Mouse (Mus musculus) left cerebral cortex, adult 9 months (tissue): Measurements from ENCODE around the gene Ildr1.
A peak's percentile ranks its signal among the peaks of the same experiment; 100 is the strongest.

Experiments used
- DNase-seq, 2 experiments: peaks; one replicate each; pipeline ENCODE4 v3.0.0; 2022; ENCODE audit warnings: low spot score in 2 of 2

Gene Ildr1

DNA sequence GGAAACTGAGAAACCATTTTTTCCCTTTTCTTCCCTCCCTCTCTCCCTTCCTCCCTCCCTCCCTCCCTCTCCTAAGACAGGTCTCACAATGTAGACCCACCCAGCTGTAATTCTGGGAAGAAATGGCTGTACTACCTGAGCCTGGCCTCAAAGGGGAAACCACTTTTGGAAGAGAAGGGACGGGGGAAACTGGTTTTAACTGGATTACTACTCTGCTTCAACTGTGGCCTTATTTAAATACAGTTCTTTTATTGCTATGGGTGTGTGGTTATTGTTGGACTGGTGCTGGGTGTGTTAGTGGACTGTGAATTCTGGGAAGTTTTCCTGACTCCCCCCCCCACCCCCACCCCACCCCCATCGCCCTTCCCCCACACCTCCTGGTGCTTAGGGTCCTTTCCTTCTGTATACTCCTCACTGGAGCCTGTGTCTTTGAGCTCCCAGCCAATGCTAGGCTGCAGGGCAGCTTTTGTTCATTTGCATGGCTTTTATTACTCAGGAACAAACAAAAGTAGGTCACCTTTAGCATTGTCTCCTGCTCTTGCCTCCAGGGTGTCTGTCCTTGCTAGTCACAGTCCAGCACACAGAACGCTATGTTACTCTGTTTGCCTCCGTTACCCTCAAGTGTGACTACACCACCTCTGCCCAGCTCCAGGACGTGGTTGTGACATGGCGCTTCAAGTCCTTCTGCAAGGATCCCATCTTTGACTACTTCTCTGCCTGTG is 14.1 kb downstream of the Ildr1 start:
- no peak for DNase-seq

DNA sequence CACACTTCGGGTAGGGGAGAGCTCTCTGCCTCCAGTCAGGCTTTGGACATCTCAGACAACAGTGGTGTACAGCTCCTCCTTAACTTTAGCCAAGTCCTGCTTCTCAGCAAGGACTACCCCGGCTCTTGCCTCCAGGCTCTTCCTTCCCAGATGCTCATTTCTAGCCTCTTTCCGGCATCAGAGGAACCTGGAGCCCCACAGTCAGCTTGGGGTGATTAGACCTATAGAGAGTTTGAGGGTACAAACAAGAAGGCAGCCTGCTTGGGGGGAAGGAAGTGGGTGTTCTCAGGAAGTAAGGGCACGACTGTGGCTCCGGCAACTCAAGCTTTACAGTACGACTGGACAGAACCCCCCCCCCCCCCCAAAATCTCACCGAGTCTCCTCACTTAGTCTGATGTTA is 15.0 kb downstream of the Ildr1 start:
- DNase-seq = no peak

DNA sequence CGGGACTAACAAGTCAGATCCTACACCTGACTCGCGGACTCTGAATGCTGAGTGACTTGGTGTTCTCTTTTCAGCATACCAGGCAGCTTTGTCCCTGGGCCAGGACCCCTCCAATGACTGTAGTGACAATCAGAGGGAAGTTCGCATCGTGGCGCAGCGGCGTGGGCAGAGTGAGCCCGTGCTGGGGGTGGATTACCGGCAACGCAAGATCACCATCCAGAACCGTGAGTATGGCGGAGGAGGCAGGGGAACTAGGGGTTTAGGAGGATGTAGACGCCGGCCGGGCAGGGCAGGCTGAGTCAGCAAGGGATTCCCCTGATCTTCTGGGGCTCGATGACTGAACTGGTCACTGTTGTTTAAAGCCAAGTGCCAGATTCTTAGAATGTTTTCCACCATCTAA is 15.6 kb downstream of the Ildr1 start:
- DNase-seq = no peak

DNA sequence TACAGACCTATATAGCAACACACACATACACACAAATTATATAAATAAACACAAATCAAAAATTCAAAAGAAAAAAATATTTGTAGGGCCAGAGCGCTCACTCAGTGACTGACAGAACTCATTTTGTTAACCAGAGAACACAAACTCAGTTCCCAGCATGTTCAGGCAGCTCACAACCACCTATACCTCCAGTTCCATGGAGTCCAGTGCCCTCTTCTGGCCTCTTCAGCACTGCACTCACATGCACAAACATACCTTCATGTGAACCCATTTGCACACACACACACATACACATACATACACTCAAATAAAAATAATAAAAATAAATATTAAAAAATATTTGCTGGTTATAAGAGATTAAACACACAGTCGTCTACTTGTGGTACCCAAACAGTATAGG is 17.0 kb downstream of the Ildr1 start:
- no peak for DNase-seq

DNA sequence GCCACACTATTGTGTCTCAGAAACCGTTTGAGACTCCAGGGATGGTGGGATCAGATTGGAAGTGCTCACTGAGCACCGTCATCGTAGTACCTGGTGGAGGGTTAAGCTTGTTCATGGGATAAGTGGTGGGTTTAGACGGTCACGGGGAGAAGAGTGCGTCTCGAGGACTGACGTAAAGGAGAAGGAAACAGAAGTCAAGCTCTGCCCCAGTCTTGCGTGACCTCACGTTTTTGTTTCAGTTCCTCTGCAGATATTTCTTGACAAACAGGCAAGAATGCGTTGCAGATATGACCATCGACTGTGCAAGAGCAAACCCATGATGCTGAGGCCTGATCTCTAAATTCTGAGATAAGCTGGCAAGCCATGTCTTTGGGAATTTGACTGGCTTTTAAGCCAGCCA is 18.0 kb downstream of the Ildr1 start:
- DNase-seq = no peak

DNA sequence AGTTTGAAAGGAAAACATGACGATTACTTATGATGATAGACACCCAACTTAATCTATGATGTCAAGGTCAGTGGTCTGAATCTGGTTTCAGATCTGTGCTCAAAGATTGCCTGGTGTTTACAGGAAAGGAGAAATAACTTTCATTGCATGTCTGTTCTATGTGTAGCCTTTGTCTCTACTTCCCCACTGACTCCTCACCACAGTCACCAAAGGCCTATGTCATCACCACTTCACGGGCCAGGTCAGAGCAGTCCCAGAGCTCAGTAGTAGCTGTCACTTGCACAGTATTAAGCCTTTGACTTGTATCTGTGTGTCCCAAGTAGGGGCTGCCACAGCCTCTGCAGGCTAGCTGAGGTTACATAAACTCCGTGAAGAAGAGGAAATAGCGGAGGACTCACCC is 23.7 kb downstream of the Ildr1 start:
- DNase-seq = no peak

DNA sequence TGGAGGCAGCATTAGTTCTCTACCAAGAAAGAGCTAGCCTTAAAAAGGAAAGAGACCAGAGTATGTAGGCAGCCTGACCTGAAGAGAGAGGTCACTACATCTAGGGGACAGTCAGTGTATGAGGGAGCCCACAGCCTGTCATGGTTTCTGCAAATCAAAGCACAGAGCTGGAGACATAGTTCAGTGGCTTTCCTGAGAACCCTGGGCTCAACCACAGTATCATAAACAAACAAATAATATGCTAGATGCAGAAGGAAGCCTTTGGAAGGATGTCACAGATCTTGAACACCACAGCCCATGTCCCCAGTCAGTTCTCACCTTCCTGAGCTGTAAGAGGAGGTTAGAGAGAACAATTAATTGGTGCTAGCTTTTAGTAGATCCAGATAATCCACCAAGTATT is 24.9 kb downstream of the Ildr1 start:
- DNase-seq = no peak

DNA sequence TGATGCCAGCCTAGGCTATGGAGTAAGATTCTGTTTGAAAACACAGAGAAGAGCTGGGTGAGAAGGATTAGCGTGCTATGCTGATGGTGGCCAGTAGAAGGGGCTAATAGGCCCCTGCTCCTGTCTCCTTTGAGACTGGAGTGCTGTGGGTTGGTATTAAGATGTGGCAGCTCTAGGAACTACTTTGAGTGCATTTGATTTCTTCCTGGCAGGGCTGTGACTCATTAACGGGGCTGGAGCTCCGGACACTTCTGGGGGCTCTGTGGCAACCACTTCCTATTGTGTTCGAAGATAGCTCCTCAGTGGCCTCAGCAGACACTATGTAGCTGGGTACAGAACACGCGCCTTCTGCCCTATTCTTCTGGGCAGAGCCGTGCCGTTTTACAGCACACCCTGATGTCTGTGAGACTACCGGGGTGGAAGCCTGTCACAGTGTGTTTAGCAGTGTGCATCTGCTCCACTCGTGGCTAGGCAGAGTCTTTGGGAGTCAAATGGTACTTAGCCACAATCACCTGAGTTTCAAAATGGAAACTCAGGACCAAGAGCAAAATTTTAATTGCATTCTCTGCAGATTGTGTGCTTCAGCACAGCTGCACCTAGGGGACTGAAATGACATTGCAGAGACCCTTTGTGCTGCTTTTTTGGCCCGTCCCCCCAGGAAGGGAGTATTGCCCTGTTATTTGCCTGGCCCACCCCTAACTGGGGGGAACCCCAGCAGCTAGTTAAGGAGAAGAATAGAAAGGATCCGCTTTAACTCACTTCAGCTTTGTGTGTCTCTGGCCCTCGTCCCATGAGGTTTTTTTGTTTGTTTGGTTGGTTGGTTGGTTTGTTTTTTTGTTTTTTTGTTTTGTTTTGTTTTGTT is 26.6 kb downstream of the Ildr1 start:
- no peak for DNase-seq

DNA sequence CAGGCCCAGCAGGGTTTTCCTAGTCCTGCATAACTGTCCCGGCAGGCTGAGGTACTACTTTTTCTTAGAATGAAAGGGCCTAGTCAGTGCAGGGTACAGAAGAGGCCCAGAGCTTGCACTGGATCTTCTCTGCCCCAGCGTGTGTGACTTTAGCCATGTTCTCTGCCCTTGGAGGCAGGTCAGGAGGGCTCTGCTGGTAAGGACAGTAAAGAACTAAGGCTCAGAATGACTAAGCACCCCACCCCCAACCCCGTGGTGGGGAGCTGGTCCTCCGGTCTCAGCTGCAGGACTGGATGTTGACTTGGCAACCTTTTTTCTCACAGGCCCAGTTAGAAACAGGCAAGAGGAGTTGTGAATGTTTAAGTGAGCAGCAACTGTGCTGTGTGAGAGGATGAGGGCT is 29.0 kb downstream of the Ildr1 start:
- no peak for DNase-seq

DNA sequence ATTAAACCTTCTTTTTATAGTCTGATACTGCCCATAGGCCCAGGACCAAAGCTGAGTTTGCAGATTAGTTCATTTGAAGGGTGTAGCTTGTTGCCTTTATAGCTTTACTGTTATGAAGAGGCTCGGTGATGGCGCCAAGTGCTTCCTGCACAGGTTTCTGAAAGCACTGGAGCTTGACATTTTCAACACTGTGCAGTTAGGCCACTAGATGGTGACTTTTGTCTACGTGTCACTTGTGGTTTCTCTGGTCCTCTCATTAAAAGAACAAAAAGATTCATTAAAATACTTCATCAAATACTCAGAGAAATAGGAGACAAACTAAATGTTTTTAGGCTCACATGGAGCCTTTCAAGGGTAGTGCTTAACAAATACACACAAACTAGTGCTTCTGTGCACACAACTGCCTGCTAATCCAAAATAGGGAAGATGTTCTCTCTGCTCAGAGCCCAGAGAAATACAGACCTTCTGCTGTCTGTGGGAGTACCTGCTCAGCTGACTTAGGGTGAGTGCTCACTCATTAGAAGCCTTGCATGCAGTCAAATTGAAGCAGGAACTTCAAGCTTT is 30.2 kb downstream of the Ildr1 start:
- no peak for DNase-seq

DNA sequence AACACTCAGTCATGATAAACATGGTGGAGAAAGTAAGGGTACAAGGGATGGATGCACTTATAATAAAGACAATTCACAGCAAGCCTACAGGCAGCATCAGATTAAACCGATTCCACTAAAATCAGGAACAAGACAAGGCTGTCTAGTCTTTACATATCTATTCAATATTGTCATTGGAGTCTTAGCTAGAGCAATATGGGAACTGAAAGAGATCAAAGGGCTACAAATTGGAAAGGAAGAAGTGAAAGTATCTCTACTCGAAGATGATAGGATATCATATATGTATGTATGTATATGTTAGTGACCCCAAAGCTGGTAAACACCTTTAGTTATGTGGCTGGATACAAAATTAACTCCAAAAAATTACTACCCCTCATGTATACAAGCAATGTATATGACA is 35.2 kb downstream of the Ildr1 start:
- no peak for DNase-seq

DNA sequence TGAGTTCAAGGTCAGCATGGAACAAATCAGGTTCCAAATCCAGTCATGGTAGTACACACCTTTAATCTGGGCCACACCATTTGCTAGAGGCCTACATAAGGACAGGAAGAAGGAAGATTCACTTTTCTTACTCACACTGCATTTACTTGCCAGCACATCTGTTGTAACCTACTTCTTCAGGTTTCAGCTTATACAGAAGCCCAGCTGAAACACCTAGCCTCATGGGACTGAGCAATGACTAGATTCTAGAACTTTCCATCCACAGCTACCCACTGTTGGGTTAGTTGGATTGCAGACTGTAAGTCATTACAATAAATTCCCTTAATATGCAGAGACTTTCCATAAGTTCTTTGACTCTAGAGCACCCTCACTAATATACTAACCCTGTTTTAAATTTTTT is 38.8 kb downstream of the Ildr1 start:
- no peak for DNase-seq

DNA sequence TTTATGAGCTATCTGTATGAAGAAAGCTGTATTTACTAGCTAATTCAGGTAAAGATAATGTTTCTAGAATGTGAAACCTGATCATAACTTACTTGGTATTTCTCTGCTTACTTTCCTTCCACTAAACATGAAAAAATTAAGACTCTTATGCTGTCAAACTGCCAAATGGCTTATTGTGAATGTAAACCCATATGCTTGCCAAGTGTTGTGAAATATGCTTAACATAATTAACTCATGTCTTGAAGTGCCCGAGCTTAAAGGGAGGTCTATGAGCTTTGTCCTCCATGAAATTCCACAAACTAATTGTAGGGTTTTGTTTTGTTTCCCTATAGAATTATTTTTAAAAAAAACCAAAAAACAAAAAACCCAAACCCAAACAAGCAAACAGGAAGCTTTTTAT is 40.0 kb downstream of the Ildr1 start:
- DNase-seq = no peak

DNA sequence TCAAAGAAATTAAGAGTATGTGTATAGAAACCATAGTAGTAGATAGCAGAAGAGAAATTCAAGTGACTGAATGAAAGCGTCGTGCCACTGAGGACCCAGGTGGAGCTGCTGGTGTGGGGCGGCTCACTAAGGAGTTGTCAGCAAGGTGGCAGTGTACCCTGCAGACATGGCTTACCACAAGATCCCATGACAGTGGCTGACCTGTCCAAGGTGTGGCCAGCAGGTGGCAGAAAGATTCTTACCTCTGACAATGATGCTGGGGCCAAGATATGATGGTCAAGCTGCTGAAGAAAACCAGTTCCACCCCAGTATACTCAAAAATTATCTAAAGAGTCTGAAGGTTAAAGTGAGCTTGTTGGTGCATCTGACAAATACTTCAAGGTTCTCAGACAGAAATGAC is 41.6 kb downstream of the Ildr1 start:
- no peak for DNase-seq

DNA sequence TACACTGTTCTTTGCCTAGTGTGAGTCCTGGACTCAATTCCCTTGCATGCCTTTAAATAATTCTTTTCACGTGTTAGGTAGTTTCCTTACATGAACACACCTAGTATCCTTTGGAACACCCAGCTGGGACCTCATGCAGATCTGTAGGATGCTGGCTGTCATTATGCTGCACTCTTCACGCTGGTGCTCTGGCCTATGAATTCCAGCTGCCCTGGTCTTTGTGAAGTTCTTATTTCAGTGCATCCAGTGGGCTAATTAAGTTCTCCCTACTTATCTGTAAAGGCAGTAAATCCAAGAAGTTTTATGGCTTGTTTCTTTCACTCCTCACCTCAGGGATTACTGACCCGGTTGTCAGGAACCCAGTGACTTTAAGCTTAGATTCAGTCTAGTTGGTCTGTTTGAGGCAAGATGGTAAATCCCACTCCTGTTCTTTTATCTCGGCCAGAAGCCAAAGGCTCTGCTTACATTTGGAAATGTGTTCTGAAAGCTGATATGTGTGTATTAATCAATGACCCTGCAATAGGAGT is 45.7 kb downstream of the Ildr1 start:
- DNase-seq = no peak

DNA sequence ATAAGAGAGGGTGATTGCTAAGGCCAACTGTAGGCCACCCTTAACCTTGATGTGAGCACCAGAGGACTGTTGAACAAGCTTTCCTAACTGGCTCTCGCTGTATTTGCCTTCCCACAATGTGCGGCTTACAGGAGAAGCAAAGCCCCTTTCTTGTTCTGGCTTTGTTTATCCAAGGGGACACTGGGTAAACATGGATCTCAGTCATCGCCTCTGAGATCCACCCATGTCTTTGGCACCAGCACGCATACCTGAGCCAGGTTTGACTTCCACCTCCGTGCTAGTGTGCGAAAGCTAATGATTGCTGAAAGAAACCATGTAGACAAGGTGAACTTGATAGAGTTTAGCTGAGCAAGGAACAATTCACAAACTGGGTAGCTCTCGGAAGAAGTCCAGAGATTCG is 49.8 kb downstream of the Ildr1 start:
- no peak for DNase-seq

DNA sequence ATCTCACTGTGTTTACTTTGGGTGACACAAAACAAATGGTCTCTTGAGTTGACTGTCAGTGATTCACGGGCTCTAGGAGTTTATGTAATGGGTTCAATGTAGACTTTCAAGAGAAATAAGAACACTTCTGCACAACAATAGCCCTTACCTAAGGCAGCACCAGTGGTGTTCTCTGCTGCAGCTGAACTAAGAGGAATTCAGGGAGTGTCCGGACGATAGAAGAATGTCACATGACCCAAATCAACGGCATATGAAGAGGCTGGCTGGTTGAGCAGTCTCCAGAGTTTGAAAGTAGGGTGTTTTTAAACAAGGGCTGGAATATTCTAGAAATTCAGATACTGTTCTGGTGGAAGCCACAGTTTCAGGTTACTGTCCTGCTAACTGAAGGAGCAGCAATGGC is 53.3 kb downstream of the Ildr1 start:
- DNase-seq = no peak

DNA sequence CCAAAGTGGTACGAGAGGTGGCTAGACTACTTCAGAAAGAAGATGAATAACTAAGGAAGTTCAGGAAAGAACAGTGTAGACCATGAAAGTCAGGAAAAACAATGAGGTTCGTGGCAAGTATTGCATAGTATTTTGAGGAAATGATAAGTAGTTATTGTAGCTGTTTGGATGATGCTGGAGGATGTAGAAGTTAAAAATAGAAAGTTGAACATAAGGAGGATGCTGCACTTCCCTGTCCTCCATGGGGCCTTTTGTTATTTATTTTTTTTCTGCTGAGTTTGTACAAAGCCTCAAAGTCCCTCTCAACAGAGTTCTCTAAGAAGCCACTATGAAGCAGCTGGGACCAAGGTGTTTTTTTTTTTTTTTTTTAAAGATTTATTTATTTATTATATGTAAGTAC is 54.0 kb downstream of the Ildr1 start:
- DNase-seq = no peak

DNA sequence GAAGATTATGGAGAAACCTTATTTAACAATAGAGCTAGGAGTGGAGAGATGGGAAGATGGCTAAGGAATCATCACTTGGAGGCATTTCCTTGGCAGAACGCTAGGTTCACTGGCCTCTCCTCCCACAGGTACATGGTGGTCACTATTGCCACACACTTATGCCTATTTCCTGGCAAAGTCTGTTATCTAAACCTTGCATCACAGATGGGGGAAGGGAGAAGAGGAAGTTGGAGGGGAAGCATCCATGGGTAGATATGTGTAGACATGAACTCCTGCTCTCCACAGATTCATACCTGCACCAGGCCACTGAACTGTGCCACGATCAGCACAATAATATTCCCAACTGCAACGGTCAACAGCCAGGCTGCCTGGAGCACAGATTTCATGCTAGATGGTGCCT is 58.2 kb downstream of the Ildr1 start:
- no peak for DNase-seq

DNA sequence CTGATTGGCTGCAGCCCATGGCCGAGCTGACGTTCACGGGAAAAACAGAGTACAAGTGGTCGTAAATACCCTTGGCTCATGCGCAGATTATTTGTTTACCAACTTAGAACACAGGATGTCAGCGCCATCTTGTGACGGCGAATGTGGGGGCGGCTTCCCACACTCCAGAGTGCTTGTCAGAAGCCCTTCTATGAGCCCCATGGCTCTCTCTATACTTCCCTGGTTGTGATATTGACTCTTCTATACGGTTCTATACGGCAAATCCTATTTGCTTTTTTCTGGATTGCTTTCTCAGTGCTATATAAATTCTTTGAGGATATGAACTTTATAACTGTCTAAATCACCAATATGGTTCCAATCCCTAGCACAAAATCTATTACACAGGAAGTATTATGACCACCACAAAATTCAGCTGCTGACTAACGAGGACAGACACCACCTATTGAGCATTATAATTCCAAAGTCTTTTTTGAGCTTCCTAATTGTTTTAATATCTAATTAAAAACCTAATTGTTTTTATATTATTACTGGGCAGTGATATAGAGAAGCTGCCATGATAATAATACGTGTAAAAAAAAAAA is 76.5 kb downstream of the Ildr1 start:
- DNase-seq = no peak

DNA sequence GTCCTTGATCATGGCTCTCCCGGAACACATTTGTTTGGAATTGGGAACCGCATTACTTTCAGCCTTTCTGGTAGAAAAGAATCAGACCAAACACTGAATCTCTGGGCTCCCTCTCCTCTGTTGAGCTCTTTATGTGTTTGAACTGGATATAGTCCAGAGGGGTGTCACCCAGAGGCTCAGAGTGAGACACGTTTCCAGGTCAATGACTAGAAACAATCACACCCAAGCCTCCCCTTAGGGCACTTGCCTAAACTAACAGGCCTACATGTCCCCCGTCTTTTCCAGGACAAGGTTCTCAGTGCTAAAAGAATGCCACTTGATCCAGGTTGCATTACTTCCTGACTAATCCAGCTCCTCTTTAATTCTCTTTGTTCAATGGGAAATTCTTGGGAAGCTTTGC is 77.1 kb downstream of the Ildr1 start:
- peak; percentile 10 to 13 for DNase-seq

DNA sequence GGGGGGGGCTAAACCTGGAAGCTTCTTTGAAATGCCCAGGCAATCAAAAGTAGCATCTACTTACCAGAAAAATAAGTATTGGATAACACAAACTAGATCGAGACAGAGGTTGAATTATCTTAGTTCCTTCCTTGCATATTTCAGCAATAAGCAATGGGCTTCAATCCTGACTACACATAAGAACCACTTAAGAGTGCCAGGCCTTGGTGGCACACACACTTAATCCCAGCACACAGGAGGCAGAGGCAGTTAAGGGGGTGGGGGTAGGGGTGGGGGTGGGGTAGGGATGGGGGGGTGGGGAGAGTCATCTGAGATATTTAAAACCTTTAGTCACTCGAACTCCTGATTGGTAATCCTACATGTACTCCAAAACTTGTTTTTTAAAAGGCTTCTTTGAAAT is 77.5 kb downstream of the Ildr1 start:
- no peak for DNase-seq

DNA sequence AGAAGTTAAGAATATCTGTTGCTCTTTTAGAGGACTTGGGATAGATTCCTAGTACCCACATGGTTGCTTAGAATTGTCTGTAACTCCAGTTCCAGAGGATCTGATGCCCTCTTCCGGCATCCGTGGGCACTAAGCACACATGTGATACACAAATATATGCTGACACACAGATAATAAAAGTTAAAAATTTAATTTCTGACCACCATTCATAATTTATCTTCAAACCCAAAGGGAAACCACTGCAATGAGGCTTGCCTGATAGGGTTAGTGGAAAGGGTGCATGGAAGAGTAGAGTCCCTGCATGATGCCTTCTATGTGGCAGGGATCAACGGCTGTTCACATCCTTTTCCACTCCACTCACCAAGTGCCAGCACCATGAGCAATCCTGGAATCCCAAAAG is 77.9 kb downstream of the Ildr1 start:
- DNase-seq = no peak
